Mouse (Mus musculus): ENCODE data around the gene Elane. TPM values are rescaled to one million over a fixed set of nuclear protein-coding genes. Genes with fewer than 3 reads are reported as not detected.

The Elane gene
- polyA plus RNA-seq, 1 experiment from 2014 or later: 12.1 TPM

Small RNA genes lying within 50 kb of the gene (microRNA-seq; reads per million reads assigned to microRNA genes)
- gene Mir6910: not detected

Other genes starting within 250 kb of the Elane start
- 1.2 TPM in 2 replicates for gene Shc2, start 248.3 kb upstream of the Elane start, polyA plus RNA-seq (2016; fragmentation: Nextera tagmentation; extraction: Ambion mirVana)
- gene Odf3l2, start 240.5 kb upstream of the Elane start, polyA plus RNA-seq (2016; fragmentation: Nextera tagmentation; extraction: Ambion mirVana): not detected in 2 replicates
- gene Madcam1, start 221.7 kb upstream of the Elane start, polyA plus RNA-seq (2016; fragmentation: Nextera tagmentation; extraction: Ambion mirVana): 0.32 and 0.54 TPM in 2 replicates
- 30.4 and 34.2 TPM in 2 replicates for gene Tpgs1, start 216.9 kb upstream of the Elane start, polyA plus RNA-seq (2016; fragmentation: Nextera tagmentation; extraction: Ambion mirVana)
- gene Cdc34, start 204.1 kb upstream of the Elane start, polyA plus RNA-seq (2016; fragmentation: Nextera tagmentation; extraction: Ambion mirVana): 188 and 196 TPM in 2 replicates
- gene Gzmm, start 197.2 kb upstream of the Elane start, polyA plus RNA-seq (2016; fragmentation: Nextera tagmentation; extraction: Ambion mirVana): 0.26 and 0.41 TPM in 2 replicates
- gene Bsg, start 181.8 kb upstream of the Elane start, polyA plus RNA-seq (2016; fragmentation: Nextera tagmentation; extraction: Ambion mirVana): 1,008 and 1,045 TPM in 2 replicates
- 0.11 TPM in 1 of 2 replicates, not detected in the other for gene Hcn2, start 169.6 kb upstream of the Elane start, polyA plus RNA-seq (2016; fragmentation: Nextera tagmentation; extraction: Ambion mirVana)
- 28.3 and 30.1 TPM in 2 replicates for gene Polrmt, start 139.7 kb upstream of the Elane start, polyA plus RNA-seq (2016; fragmentation: Nextera tagmentation; extraction: Ambion mirVana)
- gene Fgf22, start 131.2 kb upstream of the Elane start, polyA plus RNA-seq (2016; fragmentation: Nextera tagmentation; extraction: Ambion mirVana): 0.11 and 0.13 TPM in 2 replicates
- 79.6 and 80.4 TPM in 2 replicates for gene Rnf126, start 119.3 kb upstream of the Elane start, polyA plus RNA-seq (2016; fragmentation: Nextera tagmentation; extraction: Ambion mirVana)
- 0.80 and 0.98 TPM in 2 replicates for gene Fstl3, start 109.0 kb upstream of the Elane start, polyA plus RNA-seq (2016; fragmentation: Nextera tagmentation; extraction: Ambion mirVana)
- 1.4 and 2.2 TPM in 2 replicates for gene Prss57, start 95.3 kb upstream of the Elane start, polyA plus RNA-seq (2016; fragmentation: Nextera tagmentation; extraction: Ambion mirVana)
- gene Palm, start 92.7 kb upstream of the Elane start, polyA plus RNA-seq (2016; fragmentation: Nextera tagmentation; extraction: Ambion mirVana): 12.4 and 13.2 TPM in 2 replicates
- gene Misp, start 65.3 kb upstream of the Elane start, polyA plus RNA-seq (2016; fragmentation: Nextera tagmentation; extraction: Ambion mirVana): 0.49 and 0.54 TPM in 2 replicates
- 207 and 211 TPM in 2 replicates for gene Ptbp1, start 31.8 kb upstream of the Elane start, polyA plus RNA-seq (2016; fragmentation: Nextera tagmentation; extraction: Ambion mirVana)
- 38.4 and 38.6 TPM in 2 replicates for gene Prtn3, start 11.8 kb upstream of the Elane start, polyA plus RNA-seq (2016; fragmentation: Nextera tagmentation; extraction: Ambion mirVana)
- 8.2 and 10.0 TPM in 2 replicates for gene Plppr3, start 11.6 kb upstream of the Elane start, polyA plus RNA-seq (2016; fragmentation: Nextera tagmentation; extraction: Ambion mirVana)
- not detected in 2 replicates for gene Cfd, start 4.6 kb downstream of the Elane start, polyA plus RNA-seq (2016; fragmentation: Nextera tagmentation; extraction: Ambion mirVana)
- gene Med16, start 22.7 kb downstream of the Elane start, polyA plus RNA-seq (2016; fragmentation: Nextera tagmentation; extraction: Ambion mirVana): 26.6 and 27.4 TPM in 2 replicates
- gene Gm26602, start 24.6 kb downstream of the Elane start, polyA plus RNA-seq (2016; fragmentation: Nextera tagmentation; extraction: Ambion mirVana): 0.98 and 11.0 TPM in 2 replicates
- gene Kiss1r, start 30.7 kb downstream of the Elane start, polyA plus RNA-seq (2016; fragmentation: Nextera tagmentation; extraction: Ambion mirVana): 0.35 and 0.43 TPM in 2 replicates
- gene R3hdm4, start 35.0 kb downstream of the Elane start, polyA plus RNA-seq (2016; fragmentation: Nextera tagmentation; extraction: Ambion mirVana): 67.5 and 74.1 TPM in 2 replicates
- gene Arid3a, start 40.8 kb downstream of the Elane start, polyA plus RNA-seq (2016; fragmentation: Nextera tagmentation; extraction: Ambion mirVana): 5.6 and 6.4 TPM in 2 replicates
- gene Wdr18, start 73.9 kb downstream of the Elane start, polyA plus RNA-seq (2016; fragmentation: Nextera tagmentation; extraction: Ambion mirVana): 99.9 and 114 TPM in 2 replicates
- 0.14 TPM in 2 replicates for gene Grin3b, start 84.5 kb downstream of the Elane start, polyA plus RNA-seq (2016; fragmentation: Nextera tagmentation; extraction: Ambion mirVana)
- 17.2 and 17.5 TPM in 2 replicates for gene Tmem259, start 98.1 kb downstream of the Elane start, polyA plus RNA-seq (2016; fragmentation: Nextera tagmentation; extraction: Ambion mirVana)
- gene Cnn2, start 102.3 kb downstream of the Elane start, polyA plus RNA-seq (2016; fragmentation: Nextera tagmentation; extraction: Ambion mirVana): 68.2 and 75.4 TPM in 2 replicates
- 10.5 and 12.1 TPM in 2 replicates for gene Abca7, start 110.2 kb downstream of the Elane start, polyA plus RNA-seq (2016; fragmentation: Nextera tagmentation; extraction: Ambion mirVana)
- gene Arhgap45, start 130.4 kb downstream of the Elane start, polyA plus RNA-seq (2016; fragmentation: Nextera tagmentation; extraction: Ambion mirVana): 22.3 and 22.8 TPM in 2 replicates
- gene Polr2e, start 153.5 kb downstream of the Elane start, polyA plus RNA-seq (2016; fragmentation: Nextera tagmentation; extraction: Ambion mirVana): 142 and 147 TPM in 2 replicates
- gene Gpx4, start 160.9 kb downstream of the Elane start, polyA plus RNA-seq (2016; fragmentation: Nextera tagmentation; extraction: Ambion mirVana): 682 and 685 TPM in 2 replicates
- 15.0 and 15.4 TPM in 2 replicates for gene Sbno2, start 219.3 kb downstream of the Elane start, polyA plus RNA-seq (2016; fragmentation: Nextera tagmentation; extraction: Ambion mirVana)
- gene Stk11, start 229.6 kb downstream of the Elane start, polyA plus RNA-seq (2016; fragmentation: Nextera tagmentation; extraction: Ambion mirVana): 18.6 and 19.8 TPM in 2 replicates